Mouse (Mus musculus) cerebellum, adult 18-20 months (tissue): ENCODE measurements around the gene Ptpn23.
"Not testable (repeated sequence)": the region's sequence is repeated elsewhere in the genome, so short reads cannot be mapped to it uniquely, and the experiment has no call there.

Source experiments
- DNase-seq, 2 experiments: peaks; one replicate each; pipeline ENCODE4 v3.0.0; 2021

Gene Ptpn23

DNA sequence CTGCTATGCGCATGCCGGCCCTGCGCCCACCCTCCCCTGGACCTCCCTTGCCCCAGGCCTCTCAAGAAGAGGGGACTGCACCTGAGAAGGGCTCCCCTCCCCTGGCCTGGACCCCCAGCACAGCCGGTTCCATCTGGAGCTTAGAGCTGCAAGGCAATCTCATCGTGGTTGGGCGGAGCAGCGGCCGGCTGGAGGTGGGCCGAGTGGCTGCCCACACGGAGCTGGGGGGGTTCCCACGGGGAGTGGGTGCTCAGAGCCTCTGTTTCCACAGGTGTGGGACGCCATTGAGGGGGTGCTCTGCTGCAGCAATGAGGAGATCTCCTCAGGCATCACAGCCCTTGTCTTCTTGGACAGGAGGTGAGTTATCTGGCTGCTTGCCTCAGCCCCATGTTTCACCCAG, 26.7 kb downstream of the Ptpn23 start:
- DNase-seq: no peak

DNA sequence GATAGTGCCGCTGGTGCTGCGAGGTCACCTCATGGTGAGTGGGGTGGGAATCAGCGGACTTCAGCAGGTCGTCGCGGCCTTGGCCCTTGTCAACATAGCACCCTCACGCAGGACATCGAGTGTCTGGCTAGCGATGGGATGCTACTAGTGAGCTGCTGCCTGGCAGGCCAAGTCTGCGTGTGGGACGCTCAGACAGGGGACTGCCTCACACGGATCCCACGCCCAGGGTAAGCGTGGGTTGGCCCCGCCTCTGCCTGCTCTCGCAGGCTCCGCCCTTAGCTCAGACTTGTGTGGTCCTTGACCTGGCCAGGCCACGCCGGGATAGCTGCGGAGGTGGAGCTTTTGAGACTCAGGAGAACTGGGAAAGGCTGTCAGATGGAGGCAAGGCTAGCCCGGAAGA, 27.4 kb downstream of the Ptpn23 start:
- DNase-seq: no peak

DNA sequence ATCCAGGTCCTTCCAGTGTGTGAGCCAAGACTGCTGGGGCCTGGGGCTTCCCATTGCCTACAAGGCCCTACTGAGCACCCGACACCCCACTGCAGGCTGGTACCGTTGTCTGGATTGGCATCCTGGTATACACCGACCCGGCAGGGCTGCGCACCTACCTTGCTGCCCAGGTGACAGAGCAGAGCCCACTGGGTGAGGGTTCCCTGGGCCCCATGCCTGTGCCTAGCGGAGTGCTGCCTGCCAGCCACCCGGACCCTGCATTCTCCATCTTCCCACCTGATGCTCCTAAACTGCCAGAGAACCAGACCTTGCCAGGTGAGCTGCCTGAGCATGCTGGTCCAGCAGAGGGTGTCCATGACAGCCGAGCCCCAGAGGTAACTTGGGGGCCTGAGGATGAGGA, 28.7 kb downstream of the Ptpn23 start:
- DNase-seq: no peak

DNA sequence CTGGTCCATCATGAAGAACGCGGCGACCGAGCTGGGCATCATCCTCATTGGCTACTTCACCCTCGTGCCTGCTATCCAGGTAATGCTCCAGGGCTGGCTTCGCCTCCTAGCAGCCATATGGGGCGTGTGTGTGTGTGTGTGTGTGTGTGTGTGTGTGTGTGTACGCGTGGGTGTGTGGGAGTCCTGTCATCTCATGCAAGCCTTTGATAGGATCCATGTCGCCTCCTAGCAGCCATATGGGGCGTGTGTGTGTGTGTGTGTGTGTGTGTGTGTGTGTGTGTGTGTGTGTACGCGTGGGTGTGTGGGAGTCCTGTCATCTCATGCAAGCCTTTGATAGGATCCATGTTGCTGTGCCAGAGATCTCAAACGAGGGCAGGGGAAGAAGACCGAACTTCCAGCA, 30.4 kb downstream of the Ptpn23 start:
- not testable (repeated sequence) for DNase-seq

DNA sequence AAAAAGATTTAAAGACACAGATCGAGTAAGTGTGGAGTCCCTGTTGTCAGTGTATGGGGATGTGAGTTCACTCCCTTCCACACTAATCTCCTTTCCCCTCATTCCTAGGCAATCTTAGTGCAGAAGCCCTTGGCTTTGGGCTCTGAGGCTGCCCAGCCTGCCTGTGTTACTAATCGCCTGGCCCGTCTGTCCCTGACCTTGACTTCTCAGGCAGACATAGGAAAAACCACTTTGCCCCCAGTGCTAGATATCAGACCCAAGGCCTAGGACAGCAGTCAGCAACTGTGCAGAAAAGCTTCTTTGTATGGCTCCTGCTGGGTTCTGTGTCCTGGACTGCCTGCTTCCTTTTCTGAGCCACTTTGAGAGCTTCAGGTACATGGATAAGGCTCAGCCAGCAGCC, 32.3 kb downstream of the Ptpn23 start:
- no peak for DNase-seq

DNA sequence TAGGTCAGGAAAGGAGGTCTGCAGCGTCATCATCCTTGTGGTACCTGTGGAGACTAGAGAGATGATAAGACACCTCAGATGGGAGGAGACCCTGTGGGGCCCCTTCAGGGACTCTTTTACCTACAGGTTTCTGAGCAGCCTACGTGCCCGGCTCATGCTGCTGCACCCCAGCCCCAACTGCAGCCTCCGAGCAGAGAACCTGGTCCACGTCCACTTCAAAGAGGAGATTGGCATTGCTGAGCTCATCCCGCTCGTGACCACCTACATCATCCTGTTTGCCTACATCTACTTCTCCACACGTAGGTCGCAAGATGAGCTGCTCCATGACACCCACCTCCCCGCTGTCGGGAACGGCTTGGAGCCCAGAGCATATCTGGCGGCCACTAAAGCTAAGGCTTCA, 34.1 kb downstream of the Ptpn23 start:
- no peak for DNase-seq

DNA sequence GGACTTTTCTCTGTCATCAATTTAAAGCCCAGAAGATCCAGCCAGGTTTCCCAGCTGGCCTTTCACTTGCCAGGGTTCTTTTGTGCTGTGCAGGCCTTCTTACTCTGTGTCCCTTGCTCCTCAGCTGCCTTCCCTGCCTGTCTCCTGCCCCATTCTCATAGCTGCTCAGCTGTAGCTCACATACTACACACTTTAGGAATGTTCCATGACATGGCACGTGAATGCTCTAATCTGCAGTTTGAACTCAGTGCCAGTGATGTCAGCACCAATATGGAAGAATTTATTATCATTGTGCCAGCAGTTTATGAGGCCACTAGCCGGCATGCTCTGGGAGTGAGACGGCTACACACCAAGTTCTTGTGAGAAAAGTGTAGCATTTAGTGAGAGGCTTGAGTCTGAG, 38.2 kb downstream of the Ptpn23 start:
- DNase-seq: no peak

DNA sequence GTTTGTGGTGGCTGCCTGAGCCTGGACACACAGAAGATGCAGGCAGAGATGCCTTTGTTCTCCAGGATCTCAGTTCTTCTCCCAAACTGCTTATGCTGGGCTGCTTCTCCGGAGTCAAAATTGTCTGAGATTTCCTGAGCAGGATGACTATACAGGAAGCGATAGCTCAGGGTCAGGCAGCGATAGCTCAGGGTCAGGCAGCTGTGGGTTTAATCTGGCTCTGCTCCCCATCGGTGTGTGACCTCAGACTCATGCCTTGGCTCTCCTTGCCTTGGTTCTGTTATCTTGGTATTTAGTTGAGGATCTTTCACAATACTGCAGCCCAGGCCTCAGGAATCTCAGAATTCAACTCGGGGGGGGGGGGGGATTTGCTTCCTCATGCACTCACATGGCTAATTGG, 41.3 kb downstream of the Ptpn23 start:
- DNase-seq: no peak

DNA sequence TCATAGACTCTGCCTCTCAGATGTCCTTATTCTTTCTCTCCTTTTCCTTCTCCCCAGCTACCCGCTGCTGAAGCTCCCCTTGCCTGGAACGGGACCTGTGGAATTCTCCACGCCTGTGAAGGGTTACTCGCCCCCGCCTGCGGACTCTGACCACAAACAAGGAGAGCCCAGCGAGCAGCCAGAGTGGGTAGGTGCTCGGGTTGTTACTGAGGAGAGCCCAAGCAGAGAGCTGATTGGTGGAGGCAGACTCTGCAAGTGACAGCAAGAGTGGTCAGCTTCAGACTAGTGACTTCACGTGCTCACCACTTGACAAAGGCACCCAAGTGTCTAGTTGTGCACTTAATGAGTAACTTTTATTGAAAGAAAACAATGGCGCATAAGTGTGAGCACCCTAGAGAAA, 45.7 kb downstream of the Ptpn23 start:
- DNase-seq: no peak

DNA sequence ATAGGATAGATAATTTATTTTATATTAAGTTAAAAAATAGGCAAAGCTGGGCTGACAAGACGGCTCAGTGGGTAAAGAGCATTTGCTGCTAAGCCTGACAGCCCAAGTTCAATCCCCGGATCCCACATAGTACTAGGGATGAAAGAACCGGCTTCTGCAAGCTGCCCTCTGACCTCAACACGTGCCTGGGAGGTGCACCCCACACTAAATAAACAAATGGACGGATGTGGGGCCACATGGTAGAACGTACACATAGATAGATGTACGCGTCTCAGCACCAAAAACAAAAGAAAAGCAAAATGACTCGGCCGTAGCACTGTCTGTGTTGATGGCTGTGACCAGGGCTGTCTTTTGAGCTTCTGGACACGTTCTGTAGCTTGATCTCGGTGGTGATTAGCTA, 46.7 kb downstream of the Ptpn23 start:
- DNase-seq: no peak

DNA sequence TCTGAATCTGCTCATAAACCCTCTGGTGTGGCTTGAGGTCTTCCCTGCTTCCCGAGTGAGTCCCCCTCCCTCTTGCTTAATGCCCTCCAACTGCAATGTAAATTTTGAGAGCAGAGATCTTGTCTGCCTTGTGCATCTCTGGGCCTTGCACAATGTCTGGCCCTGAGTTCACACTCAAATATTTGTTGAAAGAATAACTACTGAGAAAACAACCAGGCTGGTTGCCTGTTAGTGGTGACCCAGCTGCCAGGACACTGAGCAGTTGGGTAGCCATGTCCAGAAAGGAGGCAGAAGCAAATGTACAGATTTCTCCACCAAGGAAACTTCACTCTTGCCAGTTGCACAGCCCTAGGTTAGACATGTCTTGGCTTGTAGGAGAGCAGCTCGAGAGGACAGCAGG, 49.7 kb downstream of the Ptpn23 start:
- no peak for DNase-seq

DNA sequence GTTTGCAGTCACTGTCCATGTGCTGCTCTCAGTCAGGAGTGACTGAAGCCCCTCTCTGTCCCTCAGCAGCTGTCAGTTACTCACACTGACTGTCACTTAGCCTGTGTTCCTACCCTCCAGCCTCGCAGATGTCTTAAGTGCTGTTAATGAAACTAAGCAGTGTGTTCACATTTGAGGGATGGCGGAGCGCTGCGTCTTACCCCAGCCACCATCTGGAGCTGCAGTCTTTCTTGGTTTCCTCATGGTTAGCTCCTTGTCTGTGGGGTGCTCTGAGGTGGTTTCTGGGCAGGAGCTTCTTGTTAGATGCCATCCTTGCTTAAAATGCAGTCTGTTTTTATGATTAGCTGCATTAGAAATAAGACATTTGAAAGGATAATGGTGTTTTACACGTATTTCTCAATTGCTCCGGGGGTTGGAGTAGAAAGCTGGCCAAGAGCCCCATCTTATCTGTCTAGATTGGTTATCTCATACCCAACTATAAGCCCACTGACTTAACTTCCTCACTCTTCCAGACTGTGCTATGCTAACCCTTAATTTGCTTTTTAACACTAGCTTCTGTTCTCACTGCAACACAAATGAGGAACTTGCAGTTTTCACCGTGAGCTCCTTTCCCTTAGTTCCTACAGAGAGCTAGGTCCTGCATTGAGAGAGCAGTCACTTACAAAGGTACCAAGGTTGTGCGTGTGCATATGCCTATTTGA, 55.9 kb downstream of the Ptpn23 start:
- DNase-seq: no peak

DNA sequence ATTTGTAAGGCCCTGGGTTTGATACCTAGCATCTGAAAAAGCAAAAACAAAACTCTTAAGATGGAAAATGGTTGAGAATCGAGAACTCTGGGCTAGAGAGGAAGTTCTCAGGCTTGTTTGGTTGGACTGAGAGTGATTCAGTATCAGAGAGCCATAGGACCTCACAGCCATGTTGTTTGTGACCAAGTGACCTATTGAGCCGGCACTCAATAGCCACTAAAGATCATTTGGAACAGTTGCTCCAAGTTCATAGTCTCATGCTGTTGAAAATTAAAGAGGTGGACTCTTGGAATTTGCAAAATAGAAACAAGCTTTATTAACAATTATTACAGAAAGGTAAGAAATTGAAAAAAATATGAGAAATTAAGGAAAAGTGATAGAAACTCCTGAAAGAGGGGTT, 56.7 kb downstream of the Ptpn23 start:
- DNase-seq: no peak

DNA sequence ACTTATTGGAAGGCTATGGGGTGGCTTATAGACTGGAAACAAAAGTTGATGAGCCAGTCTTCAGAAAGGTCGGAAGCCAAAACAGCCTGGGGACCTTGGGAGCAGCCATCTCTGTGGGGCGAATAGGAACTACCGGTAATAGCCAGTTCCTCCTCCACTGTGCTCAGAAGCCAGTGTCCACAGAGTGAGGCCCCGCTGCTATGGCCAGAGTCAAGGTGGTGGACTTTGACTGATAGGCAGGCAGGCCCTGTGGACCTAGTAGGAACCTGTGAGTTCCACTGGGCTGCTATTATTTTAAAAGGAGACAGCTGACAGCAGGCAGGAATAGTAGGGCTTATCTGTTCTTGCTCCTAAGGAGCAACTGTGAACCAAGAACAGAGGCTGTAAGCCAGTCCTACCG, 57.4 kb downstream of the Ptpn23 start:
- DNase-seq: no peak

DNA sequence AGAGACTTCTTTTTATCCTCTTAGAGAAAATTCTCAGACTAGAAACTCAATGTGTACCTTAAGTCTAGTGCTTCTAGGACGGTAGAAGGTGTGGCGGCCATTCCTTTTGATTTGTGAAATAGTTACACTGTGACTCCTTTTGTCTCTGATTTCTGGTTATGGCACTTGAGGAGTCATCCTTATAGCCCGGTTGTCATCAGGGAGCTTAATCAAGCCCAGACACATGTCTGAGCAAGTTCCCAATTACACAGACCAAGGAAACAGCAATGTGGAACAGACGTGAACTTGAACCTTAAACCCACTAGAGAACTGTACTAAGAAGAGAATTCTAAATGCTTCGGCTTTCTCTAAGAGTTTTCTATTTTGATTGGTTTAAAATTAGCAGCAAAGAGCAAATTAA, 57.8 kb downstream of the Ptpn23 start:
- no peak for DNase-seq

DNA sequence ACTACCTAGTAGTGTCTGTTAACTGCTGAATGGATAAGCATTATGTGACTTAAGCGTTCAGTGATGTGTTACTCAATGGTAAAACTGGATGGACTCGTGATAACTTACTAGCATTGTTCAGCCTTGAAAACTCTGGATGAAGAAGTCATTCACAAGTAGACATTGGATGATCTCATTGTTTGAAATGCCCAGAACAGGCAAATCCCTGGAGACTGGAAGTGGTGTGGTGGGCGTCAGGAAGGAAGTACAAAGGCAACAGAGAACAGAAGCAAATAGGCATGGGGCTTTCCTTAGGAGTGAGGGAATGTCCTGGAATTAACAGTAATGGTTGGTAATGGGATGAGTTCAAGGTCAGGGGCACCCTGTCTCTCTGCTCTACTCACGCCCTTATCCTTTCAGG, 59.1 kb downstream of the Ptpn23 start:
- DNase-seq: no peak

DNA sequence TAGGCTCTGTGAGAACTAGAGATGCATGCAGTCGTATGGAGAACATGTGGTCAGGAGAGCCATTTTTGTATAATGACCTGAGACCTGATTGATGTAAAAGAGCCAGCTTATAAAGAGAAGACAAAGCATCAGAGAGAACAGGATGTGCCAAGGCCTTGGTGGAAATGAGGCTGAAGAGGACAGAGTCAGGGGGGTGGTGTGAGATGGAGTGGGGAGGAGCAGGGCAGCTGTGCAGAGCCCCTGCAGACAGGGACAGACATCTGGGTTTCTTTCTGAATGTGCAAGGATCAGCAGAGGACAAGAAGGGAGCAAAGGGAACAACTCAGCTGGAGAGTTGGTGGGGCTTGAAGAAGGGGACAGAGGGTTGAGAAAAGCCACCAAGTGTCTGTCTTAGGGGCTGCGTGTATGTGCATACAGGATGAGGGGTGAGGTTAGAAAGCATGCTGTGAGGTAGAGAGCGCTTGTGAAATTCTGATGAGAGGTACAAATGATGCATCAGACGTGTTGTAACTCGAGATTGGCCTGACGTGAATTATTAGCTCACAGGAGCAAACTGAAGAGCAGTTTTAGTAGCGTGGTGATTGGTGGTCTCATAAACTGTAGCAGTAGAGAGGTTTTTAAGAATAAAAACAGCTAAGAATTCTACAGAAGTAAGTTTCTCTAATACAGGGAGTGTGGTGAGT, 62.8 kb downstream of the Ptpn23 start:
- no peak for DNase-seq

DNA sequence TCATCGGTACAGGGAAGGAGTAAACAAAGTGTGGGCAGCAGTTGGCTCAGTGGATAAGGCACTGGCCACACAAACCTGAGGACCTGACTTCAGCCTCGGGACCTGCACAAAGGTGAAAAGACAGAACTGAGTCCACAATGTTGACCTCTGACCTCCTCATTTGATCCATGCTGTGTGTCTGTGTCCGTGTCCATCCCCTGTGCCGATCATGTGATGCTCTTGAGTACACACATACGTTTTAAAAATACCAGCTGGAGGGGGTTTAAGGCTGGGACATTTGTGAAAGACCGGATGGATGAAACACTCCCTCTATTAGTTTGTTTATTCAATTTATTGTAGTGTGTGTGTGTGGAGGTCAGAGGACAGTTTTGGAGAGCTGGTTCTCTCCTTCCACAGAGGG, 64.2 kb downstream of the Ptpn23 start:
- no peak for DNase-seq

DNA sequence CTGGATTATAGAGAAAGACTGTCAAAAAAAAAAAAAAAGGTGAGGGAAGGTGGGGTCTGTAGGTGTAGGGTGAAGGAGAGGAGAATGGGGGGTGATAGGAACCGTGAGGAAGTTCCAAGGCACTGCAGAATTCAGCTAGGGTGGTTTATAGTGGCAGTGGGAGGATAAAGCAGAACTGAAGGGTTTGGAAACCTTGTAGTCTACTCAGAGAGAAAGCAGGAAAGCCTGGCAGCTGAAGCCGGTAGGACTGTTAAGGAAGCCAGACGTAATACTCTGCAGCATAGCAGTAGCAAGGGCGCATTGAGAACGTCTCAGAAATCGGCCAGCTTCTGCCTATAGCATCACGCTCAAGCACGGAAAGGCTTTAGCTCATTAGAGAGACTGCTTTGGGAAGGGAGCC, 66.0 kb downstream of the Ptpn23 start:
- DNase-seq: no peak

DNA sequence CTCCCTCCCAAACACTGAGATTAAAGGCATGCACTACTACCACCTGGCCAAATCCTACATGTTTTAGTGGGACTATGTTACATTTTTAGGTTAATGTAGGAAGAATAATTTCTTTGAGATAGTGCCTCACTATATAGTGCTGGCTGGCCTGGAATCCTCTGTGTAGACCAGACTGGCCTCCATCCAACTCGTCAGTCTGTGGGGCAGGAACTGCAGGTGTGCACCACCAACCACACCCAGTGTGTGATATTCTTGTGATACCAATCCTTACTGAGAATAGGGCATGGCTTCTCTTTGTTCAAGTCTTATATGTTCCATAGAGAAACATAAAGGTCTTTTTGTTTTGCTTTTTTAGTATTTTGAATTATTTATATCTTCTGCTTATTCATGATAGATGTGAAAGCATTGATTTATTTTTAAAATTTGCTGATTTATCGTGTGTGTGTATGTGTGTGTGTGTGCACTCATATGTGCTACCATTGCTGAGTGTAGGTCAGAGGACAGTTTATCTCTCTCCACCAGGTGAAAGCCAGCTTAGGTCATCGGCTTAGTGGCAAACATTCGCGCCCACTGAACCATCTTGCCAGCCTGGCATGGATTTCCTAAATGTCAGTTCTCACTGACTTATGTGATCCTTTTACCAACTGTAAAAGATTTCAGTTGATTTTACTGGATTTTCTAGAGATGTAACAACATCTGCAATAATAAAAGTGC, 67.8 kb downstream of the Ptpn23 start:
- DNase-seq: no peak
